Mouse (Mus musculus) testis, adult 2 months (tissue): Measurements from ENCODE around the gene Slc36a3.

Experiments
- CTCF ChIP-seq: fragments of 200-500 bp; IDR thresholded peaks from 2 replicates; pipeline ENCODE4 v1.5.1; 2012; ENCODE audit warnings: low read depth, mild to moderate bottlenecking, inconsistent platforms, low read length, moderate library complexity; ENCODE audit not compliant: control insufficient read depth, insufficient read depth, insufficient replicate concordance
- POLR2A ChIP-seq: fragments of 200-500 bp; IDR thresholded peaks from 2 replicates; pipeline ENCODE4 v1.6.1; 2012; ENCODE audit warnings: low read depth, mild to moderate bottlenecking, inconsistent platforms, low read length, moderate library complexity; ENCODE audit not compliant: control insufficient read depth

GRCm38 (mm10) chr11:55102015-55102414 is 49.5 kb downstream of the Slc36a3 start:
- TF ChIP-seq POLR2A (no peak), CTCF (no peak)
